Mouse (Mus musculus) layer of hippocampus, adult 11-12 months (tissue): ENCODE data around the gene Wrb.
A peak's percentile ranks its signal among the peaks of the same experiment; 100 is the strongest.
"Not testable (repeated sequence)": the region's sequence is repeated elsewhere in the genome, so short reads cannot be mapped to it uniquely, and the experiment has no call there.

Experiments used
- DNase-seq: peaks from one replicate; pipeline ENCODE4 v3.0.0; 2022; ENCODE audit warnings: low spot score

The Wrb gene

DNA sequence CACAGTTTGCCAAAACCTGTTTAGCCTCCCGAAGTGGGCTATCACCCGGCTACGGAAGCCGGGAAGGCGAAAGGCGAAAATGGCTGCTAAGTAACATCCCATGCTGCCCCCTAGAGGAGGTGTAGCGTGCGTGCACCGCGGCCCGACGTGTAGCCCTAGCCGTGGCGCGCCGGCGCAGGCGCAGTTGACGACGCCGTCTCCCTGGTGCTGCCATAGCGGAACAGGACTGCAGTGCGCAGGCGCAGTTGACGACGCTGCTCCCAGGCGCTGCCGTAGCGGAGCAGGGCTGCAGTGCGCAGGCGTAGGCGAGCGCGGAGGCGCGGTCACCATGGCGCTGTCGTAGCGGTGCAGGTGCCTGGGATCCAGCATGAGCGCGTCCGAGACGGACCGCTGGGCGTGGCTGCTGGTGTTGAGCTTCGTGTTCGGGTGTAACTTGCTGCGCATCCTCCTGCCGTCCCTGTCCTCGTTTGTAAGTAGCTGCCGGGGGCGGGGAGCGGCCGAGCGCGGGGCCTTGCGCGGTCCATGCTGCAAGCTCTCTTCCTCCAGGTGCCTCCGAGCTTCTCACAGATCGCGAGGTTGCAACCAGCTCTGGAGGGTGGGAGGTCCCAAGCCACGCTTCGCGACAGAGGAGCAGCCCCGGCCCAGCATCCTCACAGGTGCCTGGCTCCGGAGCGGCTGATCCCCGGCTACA, at the start of gene Wrb:
Wrb (plus strand) TSS at position 298 of the 691 bp plus-strand sequence.
- peak; percentile 100 for DNase-seq

DNA sequence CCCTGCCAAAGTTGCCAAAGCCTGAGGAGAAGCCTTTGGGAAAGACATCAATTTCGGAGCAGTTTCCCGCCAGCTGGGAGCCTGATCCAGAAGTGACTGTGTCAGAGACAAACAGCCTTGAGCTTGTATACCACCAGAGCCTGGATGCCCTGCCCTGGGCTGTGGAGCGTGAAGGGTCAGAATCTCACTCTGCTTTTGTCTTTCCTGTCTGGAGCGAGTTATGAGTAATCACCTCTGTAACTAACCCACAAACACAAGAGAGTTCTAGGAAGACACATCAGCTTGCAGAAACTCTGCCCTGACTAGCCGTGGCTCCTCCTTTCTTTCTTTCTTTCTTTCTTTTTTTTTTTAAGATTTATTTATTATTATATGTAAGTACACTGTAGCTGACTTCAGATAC, 49.2 kb upstream of the Wrb start:
- DNase-seq, result no peak

DNA sequence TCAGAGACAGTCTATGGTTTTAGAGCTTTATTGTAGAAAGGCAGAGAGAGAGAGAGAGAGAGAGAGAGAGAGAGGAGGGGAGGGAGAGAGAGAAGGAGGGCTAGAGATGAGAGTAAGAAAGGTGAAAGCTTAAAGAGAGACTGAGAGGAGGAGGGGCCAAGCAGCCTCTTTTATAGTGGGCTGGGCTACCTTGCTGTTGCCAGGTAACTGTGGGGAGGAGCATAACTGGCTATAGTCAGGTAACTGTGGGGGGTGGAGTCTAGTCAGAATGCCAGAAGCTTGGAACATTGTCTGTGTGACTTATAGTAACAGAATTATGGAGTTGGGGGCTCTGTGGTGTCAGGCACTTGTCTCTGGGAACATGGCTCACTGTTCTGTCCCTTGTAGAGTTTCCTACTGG, 47.4 kb upstream of the Wrb start:
- not testable (repeated sequence) for DNase-seq

DNA sequence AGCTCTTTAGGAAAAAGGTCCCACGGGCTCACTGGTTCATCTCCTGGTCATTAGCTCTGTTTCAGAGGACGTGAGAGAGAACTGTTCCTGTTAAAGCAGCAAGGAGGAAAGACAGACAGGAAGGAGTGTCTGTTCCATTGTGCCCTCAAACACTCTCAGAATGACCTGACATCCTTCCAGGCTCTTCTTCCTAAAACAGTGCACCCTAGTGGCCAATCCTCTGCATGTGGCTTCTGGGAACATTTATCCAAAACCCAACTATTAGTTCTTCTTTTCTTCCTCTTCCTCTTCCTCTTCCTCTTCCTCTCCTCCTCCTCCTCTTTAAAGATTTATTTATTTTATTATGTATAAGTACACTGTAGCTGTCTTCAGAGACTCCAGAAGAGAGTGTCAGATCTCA, 42.2 kb upstream of the Wrb start:
- DNase-seq, result peak; percentile 27

DNA sequence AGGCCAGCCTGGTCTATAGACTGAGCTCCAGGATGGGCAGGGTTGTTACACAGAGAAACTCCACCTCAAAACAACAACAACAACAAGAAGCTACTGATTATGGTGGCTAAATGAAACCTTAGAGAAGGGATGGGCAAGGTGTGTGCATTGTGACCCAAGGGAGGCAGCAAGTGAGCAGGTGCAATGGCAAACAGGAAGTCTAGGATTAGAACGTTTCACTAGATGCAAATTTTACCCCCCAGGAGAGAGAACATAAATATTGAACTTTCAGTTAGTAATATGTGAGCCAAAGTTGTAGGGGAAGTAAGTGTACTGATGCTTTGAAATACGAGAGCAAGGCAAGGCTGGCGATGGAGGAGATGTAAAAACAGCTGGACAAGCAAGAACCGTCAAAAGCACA, 35.5 kb upstream of the Wrb start:
- no peak for DNase-seq

DNA sequence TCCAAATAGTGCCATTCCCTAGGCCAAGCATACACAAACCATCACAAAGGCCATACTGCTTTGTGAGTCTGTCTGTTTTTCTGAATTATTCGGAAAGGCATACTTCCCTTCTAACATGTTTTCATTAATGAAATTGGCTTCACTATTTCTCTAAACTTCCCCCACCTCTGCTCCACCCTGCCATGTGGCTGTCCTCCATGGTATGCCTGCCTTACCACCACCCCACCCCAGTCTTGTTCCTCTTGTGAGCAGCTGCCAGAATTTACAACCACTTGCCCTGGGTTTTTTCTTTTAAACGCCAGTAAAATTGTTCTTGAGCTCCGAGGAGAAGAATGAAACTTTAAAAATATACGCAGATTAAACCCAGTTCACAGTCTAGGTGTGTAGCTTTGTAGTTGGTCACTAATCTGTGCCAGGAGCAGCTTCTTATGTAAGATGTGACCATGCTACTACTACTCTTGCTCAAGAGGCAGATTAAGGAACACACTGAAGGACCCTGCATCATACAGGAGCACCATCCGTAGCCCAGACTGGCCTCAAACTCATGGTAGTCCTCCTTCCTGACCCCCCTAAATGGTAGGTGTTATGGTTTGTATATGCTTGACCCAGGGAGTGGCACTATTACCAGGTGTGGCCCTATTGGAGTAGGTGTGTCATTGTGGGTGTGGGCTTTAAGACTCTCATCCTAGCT, 34.4 kb upstream of the Wrb start:
- no peak for DNase-seq

DNA sequence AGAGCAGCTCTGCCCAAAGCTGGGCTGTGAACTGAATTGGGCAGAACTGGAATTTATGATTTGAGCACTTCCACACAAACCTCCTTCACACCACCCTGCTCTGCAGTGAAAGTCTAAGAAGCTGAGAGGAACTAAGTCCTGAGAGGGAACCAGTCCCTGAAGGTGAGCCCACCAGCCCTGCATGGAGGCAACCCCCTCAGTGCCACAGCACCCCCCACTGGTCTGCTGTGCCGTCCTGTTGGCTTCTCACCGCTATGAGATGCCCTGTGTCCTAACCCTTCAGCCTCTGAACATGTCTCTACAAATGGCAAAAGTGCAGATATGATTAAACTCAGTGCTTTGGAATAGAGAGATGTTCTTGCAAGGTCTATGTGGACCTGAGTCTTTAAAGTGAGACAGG, 32.4 kb upstream of the Wrb start:
- no peak for DNase-seq

DNA sequence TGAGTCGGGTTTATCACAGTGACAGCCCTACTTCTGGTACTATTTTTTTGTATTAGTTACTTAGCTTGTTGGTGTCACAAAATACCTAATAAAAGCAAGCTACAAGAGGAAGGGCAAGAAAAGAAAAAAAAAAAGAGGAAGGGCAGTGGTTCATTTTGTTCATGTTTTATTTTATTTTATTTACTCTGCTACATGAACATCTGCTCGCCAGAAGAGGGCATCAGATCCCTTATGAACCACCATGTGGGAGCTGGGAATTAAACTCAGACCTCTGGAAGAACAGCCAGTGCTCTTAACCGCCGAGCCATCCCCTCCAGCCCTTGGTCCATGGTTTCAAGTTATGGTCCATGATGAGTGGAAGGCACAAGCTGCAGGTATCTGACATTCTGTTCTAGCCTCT, 30.5 kb upstream of the Wrb start:
- DNase-seq, result no peak

DNA sequence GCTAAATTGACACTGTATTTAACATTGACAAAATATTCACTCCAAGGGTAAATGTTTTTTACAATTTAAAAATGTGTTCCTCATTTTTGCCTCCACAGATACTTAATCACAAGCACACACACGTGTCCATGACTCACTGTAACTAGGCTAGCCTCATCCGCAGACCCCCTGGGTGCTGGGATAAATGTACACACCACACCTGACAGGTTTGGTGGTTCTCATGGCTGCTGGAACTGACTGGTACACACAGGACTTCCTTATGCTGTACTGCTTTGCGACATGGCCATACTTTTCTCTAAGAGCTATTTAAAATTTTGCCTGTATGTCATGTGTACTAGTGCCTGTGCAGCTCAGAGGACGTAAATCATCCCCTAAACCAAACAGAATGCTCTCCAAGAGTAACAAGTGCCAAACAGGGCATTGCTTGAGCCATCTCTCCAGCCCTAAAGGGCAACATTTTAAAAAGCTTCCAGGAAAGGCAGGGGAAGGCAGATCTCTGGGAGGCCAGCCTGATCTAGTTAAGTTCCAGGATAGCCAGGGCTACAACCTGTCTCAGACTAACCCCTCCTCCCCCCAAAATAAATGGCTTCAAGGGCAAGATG, 25.1 kb upstream of the Wrb start:
- DNase-seq, result no peak

DNA sequence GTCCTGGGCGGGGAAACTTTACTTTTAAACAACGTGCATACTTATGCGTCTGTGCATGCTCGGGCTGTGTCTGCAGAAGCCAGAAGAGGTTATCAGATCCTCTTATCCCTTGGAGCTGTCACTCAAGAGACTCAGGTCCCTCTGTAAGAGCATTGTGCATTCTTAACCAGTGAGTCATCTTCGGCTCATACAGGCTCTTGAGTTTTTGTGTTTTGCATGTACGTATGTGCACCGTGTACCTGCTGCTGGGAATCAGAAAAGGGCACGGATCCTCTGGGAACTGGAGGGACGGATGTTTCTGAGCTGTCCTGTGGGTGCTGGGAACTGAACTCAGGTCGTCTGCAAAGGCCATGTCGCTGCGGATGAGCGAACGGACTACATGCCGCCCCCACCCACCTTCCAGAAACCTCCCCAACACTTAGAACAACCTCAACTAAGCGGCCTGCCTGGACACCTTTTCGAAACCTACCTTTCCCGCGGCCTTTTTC, 18.5 kb upstream of the Wrb start:
- DNase-seq, result no peak

DNA sequence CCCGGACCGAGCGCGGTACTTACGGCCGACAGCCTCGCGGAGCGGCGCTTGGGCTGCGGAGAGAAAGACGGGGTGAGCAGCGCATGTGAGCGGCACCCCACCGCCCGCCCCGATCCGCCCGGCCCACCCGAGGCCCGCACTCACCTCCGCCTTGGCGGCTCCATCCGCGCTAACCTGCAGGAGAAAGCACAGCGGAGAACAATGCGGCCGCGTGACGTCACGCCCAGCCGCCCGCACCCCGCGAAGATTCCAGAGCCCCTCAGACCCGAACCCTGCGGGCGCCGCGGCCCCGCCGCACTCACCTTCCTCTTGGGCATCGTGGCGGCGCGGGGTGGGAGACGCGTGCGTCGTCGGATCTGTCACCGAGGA, 17.9 kb upstream of the Wrb start:
- no peak for DNase-seq

DNA sequence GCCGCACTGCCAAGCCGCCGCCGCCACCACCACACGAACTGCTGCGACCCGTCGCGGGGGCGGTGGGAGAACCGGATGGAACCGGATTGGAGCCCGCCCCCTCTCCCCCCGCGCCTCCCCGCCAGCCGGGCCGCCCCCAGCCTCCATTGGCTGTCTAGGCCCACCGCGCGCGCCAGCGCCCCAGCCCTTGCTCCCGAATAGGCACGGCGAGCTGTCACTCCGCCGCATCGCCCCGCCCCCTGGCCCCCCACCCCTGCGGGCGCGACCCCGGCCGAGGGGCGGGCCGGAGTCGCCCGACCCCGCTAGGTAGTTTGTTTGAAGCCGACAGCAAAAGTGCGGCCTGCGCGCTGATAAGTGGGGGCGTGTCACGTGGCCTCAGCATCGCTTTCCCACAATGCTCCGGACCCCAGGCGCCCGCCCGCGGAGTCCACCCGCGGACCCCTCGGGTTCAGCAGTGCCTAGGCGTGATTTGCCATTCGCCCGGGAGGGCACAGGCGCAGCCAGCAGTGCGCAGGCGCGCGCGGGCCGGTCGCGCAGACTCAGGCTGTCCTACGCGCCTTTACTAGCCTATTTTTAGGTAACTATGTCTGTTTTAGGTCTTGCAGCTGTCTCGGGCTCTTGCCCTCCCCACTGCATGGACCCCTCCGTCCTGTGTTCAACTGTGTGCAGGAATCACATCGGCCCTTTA, 17.4 kb upstream of the Wrb start, which contains the start of gene Hmgn1:
Hmgn1 (minus strand) TSS at position 73 of the 688 bp plus-strand sequence.
- DNase-seq, result peak; percentile 97

DNA sequence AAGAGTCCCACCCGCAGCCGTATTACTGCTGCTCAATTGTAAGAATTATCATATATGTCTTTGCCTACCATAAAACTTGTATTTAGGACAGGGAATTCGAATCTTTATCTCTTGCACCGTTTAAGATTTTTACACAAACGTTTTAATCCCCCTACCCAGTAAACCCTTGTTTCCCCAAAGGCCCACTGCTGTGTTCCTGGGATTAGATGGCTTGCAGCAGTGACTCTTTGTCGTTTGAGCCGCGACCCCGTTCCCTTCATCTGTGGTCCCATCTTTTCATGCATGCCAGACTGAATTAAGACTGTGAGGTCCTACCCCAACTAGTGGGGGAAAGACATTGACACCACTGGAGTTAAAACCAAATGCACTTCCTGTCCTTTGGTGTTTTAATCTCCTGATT, 16.7 kb upstream of the Wrb start:
- DNase-seq, result no peak

DNA sequence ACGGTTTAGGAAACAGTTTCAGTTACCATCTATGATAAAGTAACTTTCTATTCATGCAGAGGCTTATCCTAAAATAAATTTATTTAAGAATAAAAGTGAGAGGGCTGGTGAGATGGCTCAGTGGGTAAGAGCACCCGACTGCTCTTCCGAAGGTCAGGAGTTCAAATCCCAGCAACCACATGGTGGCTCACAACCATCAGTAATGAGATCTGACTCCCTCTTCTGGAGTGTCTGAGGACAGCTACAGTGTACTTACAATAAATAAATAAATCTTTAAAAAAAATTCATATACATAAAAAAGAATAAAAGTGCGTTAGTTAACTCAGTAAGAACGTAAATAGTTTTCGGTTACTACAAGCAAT, 478 bp upstream of the Wrb start:
- DNase-seq, result not testable (repeated sequence)

DNA sequence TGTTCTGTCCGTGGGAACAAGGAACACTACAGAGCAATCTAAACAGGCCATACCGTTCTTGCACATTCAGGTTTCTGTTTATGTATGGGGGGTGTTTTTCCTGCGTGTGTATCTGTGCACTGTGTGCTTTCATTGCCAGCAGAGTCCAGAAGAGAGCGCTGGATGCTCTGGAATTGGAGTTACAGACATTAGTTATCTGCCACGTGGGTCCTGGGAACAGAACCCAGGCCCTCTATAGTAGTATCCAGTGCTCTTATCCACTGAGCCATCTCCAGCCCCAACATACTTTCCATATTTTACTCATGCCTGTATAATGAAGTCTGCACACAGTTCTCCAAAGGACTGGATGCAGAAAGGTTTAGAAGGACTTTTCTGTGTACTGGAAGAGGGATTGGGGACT, 607 bp downstream of the Wrb start:
- no peak for DNase-seq

DNA sequence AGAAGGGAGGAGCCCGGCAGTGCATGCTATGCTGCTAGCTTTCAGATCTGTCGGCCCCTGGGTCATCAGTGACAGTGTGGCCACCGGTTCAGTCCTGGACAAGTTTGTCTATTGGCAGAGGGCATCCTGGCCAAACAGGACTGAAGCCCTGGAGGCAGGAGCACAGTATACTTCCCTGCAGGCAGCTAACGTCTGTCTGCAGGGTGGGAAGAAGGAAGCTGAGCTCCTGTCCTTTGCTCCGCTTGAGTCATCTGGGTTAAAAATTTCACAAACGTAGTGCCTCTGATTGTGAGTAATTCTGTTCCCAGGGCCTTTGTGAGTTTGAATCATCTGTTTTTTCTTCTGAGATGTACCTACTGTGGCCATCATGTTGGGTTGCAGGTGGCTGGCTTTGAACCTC, 3.6 kb downstream of the Wrb start:
- DNase-seq, result no peak

DNA sequence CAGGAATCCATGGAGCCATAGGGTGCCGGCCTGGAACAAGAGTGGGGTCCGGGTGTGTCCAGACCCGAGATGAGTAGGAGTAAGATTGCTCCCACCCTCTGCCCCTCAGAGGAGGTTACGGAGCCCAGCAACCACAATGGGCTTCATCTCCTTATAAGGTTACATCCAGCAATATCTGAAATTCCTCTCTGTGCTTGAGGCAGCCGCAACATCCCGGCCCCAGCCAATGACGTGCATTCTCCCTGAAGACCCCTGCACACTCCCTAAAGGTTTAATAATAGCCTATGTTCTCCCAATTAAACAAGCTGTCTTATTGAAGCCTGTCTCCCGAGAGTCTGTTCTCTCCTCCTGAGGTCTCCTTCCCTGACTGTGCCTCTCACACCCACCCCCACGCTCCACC, 4.1 kb downstream of the Wrb start:
- no peak for DNase-seq

DNA sequence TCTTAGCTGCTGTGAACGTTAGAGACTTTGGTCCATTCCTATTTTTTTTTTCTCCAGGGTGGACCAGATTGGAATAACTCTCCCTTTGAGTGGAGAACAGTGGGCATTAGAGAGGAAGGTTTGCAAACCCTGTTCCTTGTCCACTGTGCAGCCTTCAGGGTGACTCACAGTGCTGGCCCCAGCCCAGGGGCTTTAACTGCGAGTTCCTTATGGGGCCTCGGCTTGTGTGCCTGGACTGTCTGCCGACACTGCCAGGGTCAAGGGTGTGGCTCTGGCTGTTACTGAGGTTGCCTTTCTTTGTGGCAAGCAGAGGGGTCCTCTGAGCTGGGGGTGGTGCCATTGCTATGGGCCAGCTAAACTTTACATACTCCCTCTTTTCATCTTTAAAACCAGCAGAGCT, 5.8 kb downstream of the Wrb start:
- no peak for DNase-seq

DNA sequence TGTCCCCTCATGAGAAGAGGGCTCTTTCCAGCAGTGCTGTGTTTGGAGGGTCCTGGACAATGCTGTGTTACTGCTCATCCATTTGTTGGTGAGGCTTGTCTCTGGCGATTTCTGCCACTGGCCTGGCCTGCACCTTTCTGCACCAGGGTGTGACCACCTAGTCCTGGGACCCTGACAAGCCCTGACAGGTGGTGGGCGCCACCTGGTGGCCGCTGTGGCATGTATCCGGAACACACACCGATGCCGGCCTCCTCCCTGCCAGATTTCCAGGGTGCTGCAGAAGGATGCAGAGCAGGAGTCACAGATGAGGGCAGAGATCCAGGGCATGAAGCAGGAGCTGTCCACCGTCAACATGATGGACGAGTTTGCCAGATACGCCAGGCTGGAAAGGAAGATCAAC, 6.3 kb downstream of the Wrb start:
- DNase-seq, result peak; percentile 70

DNA sequence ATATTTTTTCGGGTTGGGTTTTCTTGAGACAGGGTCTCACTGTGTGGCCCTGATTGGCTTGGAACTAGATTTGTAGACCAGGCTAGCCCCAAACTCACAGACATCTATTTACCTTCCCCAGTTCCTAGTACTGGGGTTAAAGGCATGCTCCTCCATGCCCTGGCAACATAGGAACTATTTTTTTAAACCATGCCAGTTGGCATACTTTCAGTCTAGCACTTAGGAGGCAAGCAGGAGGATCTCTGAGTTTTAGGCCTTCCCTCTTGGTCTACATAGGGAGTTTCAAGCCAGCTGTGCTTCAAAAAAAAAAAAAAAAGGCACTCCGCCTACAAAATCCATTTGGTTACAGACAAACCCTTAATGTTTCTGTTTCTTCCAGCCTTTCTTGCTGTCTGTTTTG, 9.3 kb downstream of the Wrb start:
- no peak for DNase-seq

DNA sequence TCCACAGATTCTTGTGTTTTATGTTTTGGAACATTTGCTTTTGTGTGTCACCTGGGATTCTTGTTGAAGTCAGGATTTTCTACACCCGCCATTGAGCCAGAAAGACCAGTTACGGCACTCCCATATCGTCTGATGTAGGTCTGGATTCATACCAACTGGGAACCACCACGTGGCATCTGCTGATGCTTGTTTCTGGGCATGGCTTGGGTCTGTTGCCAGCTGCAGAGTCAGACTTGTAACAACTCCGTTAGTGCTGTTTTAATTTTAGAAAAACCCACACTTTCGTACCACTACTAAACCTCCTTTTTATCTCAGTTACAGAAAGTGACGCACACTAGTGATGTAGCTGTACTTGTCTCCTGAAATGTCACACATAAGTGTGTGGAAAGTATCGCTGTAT, 10.8 kb downstream of the Wrb start:
- peak; percentile 69 for DNase-seq

DNA sequence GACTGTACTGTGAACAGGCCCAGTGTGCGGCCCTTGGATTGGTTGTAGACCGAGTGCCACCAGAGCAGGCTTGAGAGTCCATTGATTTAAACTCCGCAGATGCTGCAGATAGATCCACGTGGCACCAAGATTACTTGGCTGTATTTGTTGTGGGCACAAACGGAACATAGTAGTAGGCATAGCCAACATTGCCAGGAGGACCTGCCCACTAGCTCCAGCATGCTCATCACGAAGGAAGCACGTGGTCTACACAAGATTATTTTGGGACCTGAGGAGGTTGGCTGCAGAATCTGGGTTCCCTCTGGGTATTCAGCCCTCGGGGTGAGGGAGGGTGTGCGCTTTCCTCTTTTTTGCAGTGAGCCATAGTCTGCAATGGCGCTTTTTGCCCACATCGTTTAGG, 12.0 kb downstream of the Wrb start:
- DNase-seq, result peak; percentile 76

DNA sequence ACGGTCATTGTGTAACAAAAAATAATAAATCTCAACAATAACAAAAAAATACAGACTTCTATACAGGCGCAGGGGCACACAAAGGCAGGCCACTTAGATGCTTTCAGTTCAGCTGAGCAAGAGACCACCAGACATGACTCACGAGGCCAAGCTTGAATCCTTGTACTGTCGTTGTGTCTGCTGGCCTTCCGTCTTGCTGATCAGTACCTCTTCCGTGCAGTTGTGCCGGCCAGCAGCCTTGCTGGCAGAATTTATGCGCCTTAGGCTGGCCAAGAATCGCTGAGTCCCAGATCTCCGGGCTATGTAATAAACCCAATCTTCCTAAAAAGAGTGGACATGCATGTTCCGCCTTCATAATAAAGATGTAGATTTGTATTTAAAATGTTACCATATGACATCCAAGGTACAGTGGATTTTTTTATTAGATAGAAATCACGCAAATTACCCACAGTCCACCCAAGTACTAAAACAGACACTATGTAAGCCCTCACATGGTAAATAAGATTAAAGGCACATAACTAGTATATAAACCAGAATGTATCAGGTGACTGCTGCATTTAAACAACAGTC, 13.4 kb downstream of the Wrb start:
- DNase-seq, result no peak
